Mouse (Mus musculus): Measurements from ENCODE around the gene Ranbp17. TPM values are rescaled to one million over a fixed set of nuclear protein-coding genes. Genes with fewer than 3 reads are reported as not detected.
"Not testable (repeated sequence)": the region's sequence is repeated elsewhere in the genome, so short reads cannot be mapped to it uniquely, and the experiment has no call there.

The Ranbp17 gene
- polyA plus RNA-seq, 1 experiment from 2014 or later, result 9.5 TPM

GRCm38 (mm10) chr11:33509401-33509800 lies 4.1 kb downstream of the Ranbp17 start:
- Histone ChIP-seq H3K4me3 (no peak overlapping the region), H3K4me1 (0 out of 2 replicates have a peak, but pooled peaks cover 3% of the 10 kb centered on the region), H3K4me2 (replicated peaks) (no peak overlapping the region), H3K9ac (replicated peaks) (no peak overlapping the region), H3K27ac (replicated peaks) (no peak overlapping the region), H3K27me3 (no peaks in the 10 kb centered on the region), H3K36me3 (no peaks in the 10 kb centered on the region), H3K9me3 (no peaks in the 10 kb centered on the region)
- ATAC-seq (replicated peaks), result no peak

- ATAC-seq (replicated peaks), result no peak
- WGBS, result 80% methylated on average over 4 of the region's 4 CpGs
These were observed 27.8 kb downstream of the Ranbp17 start for GRCm38 (mm10) chr11:33485746-33486145.

GRCm38 (mm10) chr11:33480410-33480809 lies 33.1 kb downstream of the Ranbp17 start:
- no peak overlapping the region for H3K27ac ChIP-seq (replicated peaks)
- WGBS, result 86% methylated on average over 10 of the region's 10 CpGs
- no peak overlapping the region for H3K4me2 ChIP-seq (replicated peaks)
- no peak for ATAC-seq (replicated peaks)
- H3K27me3 ChIP-seq, result no peaks in the 10 kb centered on the region
- no peaks in the 10 kb centered on the region for H3K4me1 ChIP-seq
- no peaks in the 10 kb centered on the region for H3K36me3 ChIP-seq
- no peaks in the 10 kb centered on the region for H3K9me3 ChIP-seq
- H3K9ac ChIP-seq (replicated peaks), result no peak overlapping the region
- no peak overlapping the region for H3K4me3 ChIP-seq

More at GRCm38 (mm10) chr11:33485746-33486145, 27.8 kb downstream of the Ranbp17 start:
- Histone ChIP-seq H3K9me3 (no peaks in the 10 kb centered on the region), H3K4me1 (no peaks in the 10 kb centered on the region), H3K4me2 (replicated peaks) (no peak overlapping the region), H3K9ac (replicated peaks) (no peak overlapping the region), H3K27ac (replicated peaks) (no peak overlapping the region), H3K36me3 (no peaks in the 10 kb centered on the region), H3K4me3 (no peak overlapping the region), H3K27me3 (no peaks in the 10 kb centered on the region)

- 70% methylated on average over 4 of the region's 4 CpGs for WGBS
- ATAC-seq (replicated peaks), result no peak
These were observed 34.3 kb downstream of the Ranbp17 start for GRCm38 (mm10) chr11:33479209-33479608.

GRCm38 (mm10) chr11:33476634-33477033 lies 36.9 kb downstream of the Ranbp17 start:
- H3K9ac ChIP-seq (replicated peaks), result no peak overlapping the region
- WGBS, result 96% methylated on average over 2 of the region's 2 CpGs
- H3K4me2 ChIP-seq (replicated peaks), result no peak overlapping the region
- H3K27me3 ChIP-seq, result no peaks in the 10 kb centered on the region
- no peak for ATAC-seq (replicated peaks)
- H3K27ac ChIP-seq (replicated peaks), result no peak overlapping the region
- H3K4me3 ChIP-seq, result no peak overlapping the region
- H3K4me1 ChIP-seq, result no peaks in the 10 kb centered on the region
- H3K9me3 ChIP-seq, result no peaks in the 10 kb centered on the region
- no peaks in the 10 kb centered on the region for H3K36me3 ChIP-seq

More at GRCm38 (mm10) chr11:33479209-33479608, 34.3 kb downstream of the Ranbp17 start:
- Histone ChIP-seq H3K4me1 (no peaks in the 10 kb centered on the region), H3K9ac (replicated peaks) (no peak overlapping the region), H3K4me2 (replicated peaks) (no peak overlapping the region), H3K27ac (replicated peaks) (no peak overlapping the region), H3K36me3 (no peaks in the 10 kb centered on the region), H3K27me3 (no peaks in the 10 kb centered on the region), H3K4me3 (no peak overlapping the region), H3K9me3 (no peaks in the 10 kb centered on the region)

- no peak overlapping the region for H3K9ac ChIP-seq (replicated peaks)
- no peaks in the 10 kb centered on the region for H3K9me3 ChIP-seq
- H3K36me3 ChIP-seq, result no peaks in the 10 kb centered on the region
- no peak overlapping the region for H3K4me2 ChIP-seq (replicated peaks)
- 41% methylated on average over 1 of the region's 1 CpGs for WGBS
- H3K4me3 ChIP-seq, result no peak overlapping the region
- H3K27me3 ChIP-seq, result no peaks in the 10 kb centered on the region
- ATAC-seq (replicated peaks), result no peak
- no peaks in the 10 kb centered on the region for H3K4me1 ChIP-seq
- H3K27ac ChIP-seq (replicated peaks), result no peak overlapping the region
These were observed 52.4 kb downstream of the Ranbp17 start for GRCm38 (mm10) chr11:33461172-33461571.

GRCm38 (mm10) chr11:33454069-33454468 lies 59.5 kb downstream of the Ranbp17 start:
- Histone ChIP-seq H3K27me3 (no peaks in the 10 kb centered on the region), H3K4me2 (replicated peaks) (no peak overlapping the region), H3K36me3 (no peaks in the 10 kb centered on the region), H3K4me3 (no peak overlapping the region), H3K9me3 (no peaks in the 10 kb centered on the region), H3K27ac (replicated peaks) (no peak overlapping the region), H3K9ac (replicated peaks) (no peak overlapping the region), H3K4me1 (no peaks in the 10 kb centered on the region)
- no peak for ATAC-seq (replicated peaks)
- 89% methylated on average over 3 of the region's 3 CpGs for WGBS

- H3K36me3 ChIP-seq, result no peaks in the 10 kb centered on the region
- H3K4me1 ChIP-seq, result no peaks in the 10 kb centered on the region
- no peak overlapping the region for H3K27ac ChIP-seq (replicated peaks)
- H3K4me3 ChIP-seq, result no peak overlapping the region
- ATAC-seq (replicated peaks), result no peak
- no peak overlapping the region for H3K9ac ChIP-seq (replicated peaks)
- H3K9me3 ChIP-seq, result no peaks in the 10 kb centered on the region
- no peak overlapping the region for H3K4me2 ChIP-seq (replicated peaks)
- 38% methylated on average over 5 of the region's 5 CpGs for WGBS
- no peaks in the 10 kb centered on the region for H3K27me3 ChIP-seq
These were observed 79.7 kb downstream of the Ranbp17 start for GRCm38 (mm10) chr11:33433813-33434212.

- not testable (repeated sequence) for H3K4me1 ChIP-seq; H3K9ac ChIP-seq (replicated peaks); H3K36me3 ChIP-seq; H3K4me3 ChIP-seq; H3K9me3 ChIP-seq; H3K27me3 ChIP-seq; ATAC-seq (replicated peaks); H3K4me2 ChIP-seq (replicated peaks); H3K27ac ChIP-seq (replicated peaks)
- WGBS, result 95% methylated on average over 17 of the region's 17 CpGs
These were observed 85.3 kb downstream of the Ranbp17 start for GRCm38 (mm10) chr11:33428238-33428637.

GRCm38 (mm10) chr11:33427789-33428188 lies 85.8 kb downstream of the Ranbp17 start:
- ATAC-seq (replicated peaks); H3K4me3 ChIP-seq; H3K36me3 ChIP-seq; H3K4me2 ChIP-seq (replicated peaks); H3K27me3 ChIP-seq; H3K27ac ChIP-seq (replicated peaks); H3K9me3 ChIP-seq; H3K9ac ChIP-seq (replicated peaks); H3K4me1 ChIP-seq: not testable (repeated sequence)
- 83% methylated on average over 5 of the region's 5 CpGs for WGBS

GRCm38 (mm10) chr11:33422226-33422625 lies 91.3 kb downstream of the Ranbp17 start:
- H3K27ac ChIP-seq (replicated peaks), result no peak overlapping the region
- H3K9me3 ChIP-seq, result no peaks in the 10 kb centered on the region
- H3K36me3 ChIP-seq, result no peaks in the 10 kb centered on the region
- ATAC-seq (replicated peaks), result no peak
- H3K4me1 ChIP-seq, result 0 out of 2 replicates have a peak, but pooled peaks cover 2% of the 10 kb centered on the region
- H3K9ac ChIP-seq (replicated peaks), result no peak overlapping the region
- no peak overlapping the region for H3K4me2 ChIP-seq (replicated peaks)
- H3K4me3 ChIP-seq, result no peak overlapping the region
- H3K27me3 ChIP-seq, result no peaks in the 10 kb centered on the region
- 69% methylated on average over 3 of the region's 3 CpGs for WGBS

- Histone ChIP-seq H3K4me2 (replicated peaks) (no peak overlapping the region), H3K36me3 (no peaks in the 10 kb centered on the region), H3K4me3 (no peak overlapping the region), H3K9ac (replicated peaks) (no peak overlapping the region), H3K4me1 (no peaks in the 10 kb centered on the region), H3K9me3 (no peaks in the 10 kb centered on the region), H3K27me3 (no peaks in the 10 kb centered on the region), H3K27ac (replicated peaks) (no peak overlapping the region)
- no peak for ATAC-seq (replicated peaks)
- WGBS, result 83% methylated on average over 4 of the region's 4 CpGs
These were observed 108.9 kb downstream of the Ranbp17 start for GRCm38 (mm10) chr11:33404651-33405050.

GRCm38 (mm10) chr11:33399346-33399745 lies 114.2 kb downstream of the Ranbp17 start:
- no peak overlapping the region for H3K9ac ChIP-seq (replicated peaks)
- no peaks in the 10 kb centered on the region for H3K9me3 ChIP-seq
- H3K36me3 ChIP-seq, result no peaks in the 10 kb centered on the region
- no peak overlapping the region for H3K27ac ChIP-seq (replicated peaks)
- H3K4me1 ChIP-seq, result no peaks in the 10 kb centered on the region
- H3K4me3 ChIP-seq, result no peak overlapping the region
- WGBS, result 77% methylated on average over 1 of the region's 1 CpGs
- no peak overlapping the region for H3K4me2 ChIP-seq (replicated peaks)
- ATAC-seq (replicated peaks), result no peak
- no peaks in the 10 kb centered on the region for H3K27me3 ChIP-seq

All from forebrain, embryonic 15.5 days (tissue).